In the genomic region with DNA sequence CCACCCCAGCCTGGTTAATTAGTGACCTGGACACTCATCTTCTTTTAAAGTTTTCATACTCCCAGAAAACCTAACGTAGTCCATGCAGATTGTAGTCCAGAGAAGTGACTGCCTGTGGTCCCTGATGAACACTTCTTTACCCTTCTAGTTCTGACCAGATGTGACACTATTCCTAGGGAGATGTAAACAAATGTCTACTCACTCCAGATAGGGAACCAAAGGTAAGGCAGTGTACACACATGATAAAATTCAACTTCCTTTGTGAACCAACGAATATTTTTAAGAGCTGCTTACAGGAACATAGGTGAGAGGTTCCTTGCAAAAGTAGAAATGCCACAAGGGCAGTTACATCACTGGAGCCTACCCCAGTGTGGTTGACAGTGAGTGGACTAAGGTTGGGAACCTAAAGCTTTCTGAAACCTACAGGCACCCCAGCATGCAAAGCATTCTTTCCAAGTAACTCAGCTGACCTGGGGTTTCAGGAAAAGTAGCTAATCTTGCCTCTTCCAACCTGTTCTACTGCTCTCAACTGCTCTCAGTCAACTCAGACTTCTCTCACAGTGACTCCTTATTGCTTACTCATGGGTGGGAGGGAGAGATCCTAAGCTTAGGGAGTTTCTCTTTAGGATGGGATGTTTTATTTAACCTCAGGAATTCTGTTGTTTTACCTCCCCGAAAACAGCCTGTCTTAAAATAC, we compare ENCODE assay signal across 28 mouse cellular contexts. TPM values are rescaled to one million over a fixed set of nuclear protein-coding genes. Genes with fewer than 3 reads are reported as not detected.
"Had no signal": no experiment of that assay in that cellular context is flagged by ENCODE, and none has a peak within 500 bp of the region (broad histone marks: within the 10 kb centered on the region; RNA-seq: fewer than 3 reads in every experiment).

No protein-coding gene starts in this region.

- H3K4me3 ChIP-seq: layer of hippocampus, adult 2 months; limb, embryonic 10.5 days; limb, embryonic 13.5 days; liver, embryonic 15.5 days; neural tube, embryonic 12.5 days; neural tube, embryonic 15.5 days had no signal

- H3K4me1 ChIP-seq: limb, embryonic 10.5 days; limb, embryonic 13.5 days; liver, embryonic 15.5 days; neural tube, embryonic 12.5 days; neural tube, embryonic 15.5 days had no signal

- ATAC-seq: intestine, postnatal 0 days had no signal

- H3K36me3 ChIP-seq: limb, embryonic 10.5 days; limb, embryonic 13.5 days; liver, embryonic 15.5 days; neural tube, embryonic 12.5 days; neural tube, embryonic 15.5 days had no signal

- H3K27me3 ChIP-seq: limb, embryonic 13.5 days; liver, embryonic 15.5 days; neural tube, embryonic 12.5 days; neural tube, embryonic 15.5 days had no signal

- H3K27ac ChIP-seq: kidney, postnatal 0 days; layer of hippocampus, adult 2 months; limb, embryonic 10.5 days; limb, embryonic 13.5 days; liver, embryonic 15.5 days; neural tube, embryonic 12.5 days; neural tube, embryonic 15.5 days had no signal

- H3K9me3 ChIP-seq: limb, embryonic 10.5 days; limb, embryonic 13.5 days; liver, embryonic 15.5 days; neural tube, embryonic 12.5 days; neural tube, embryonic 15.5 days had no signal

- DNase-seq: kidney, adult 2 months; kidney, postnatal 25 days; layer of hippocampus, adult 9-11 months; liver; lung, adult 2 months; midbrain, embryonic 14.5 days; right cerebral cortex, adult 18-20 months; right cerebral cortex, postnatal 25 days; spleen, adult 18-20 months; thymus, postnatal 25 days had no signal

- H3K4me2 ChIP-seq: limb, embryonic 13.5 days; liver, embryonic 15.5 days; midbrain, embryonic 11.5 days; neural tube, embryonic 12.5 days; neural tube, embryonic 15.5 days had no signal

- H3K9ac ChIP-seq: limb, embryonic 13.5 days; liver, embryonic 15.5 days; neural tube, embryonic 12.5 days; neural tube, embryonic 15.5 days had no signal

RNA-seq across cellular contexts. Expression of gene Aadac, which starts 27.9 kb away (rescaled TPM):
- total RNA-seq: layer of hippocampus, adult 2 months; layer of hippocampus, postnatal 25 days; left cerebral cortex, adult 18-20 months; left cerebral cortex, postnatal 25 days; megakaryocyte-erythroid progenitor cell, adult 5-6 weeks had no signal
- polyA plus RNA-seq: limb, embryonic 10.5 days; limb, embryonic 13.5 days; midbrain, embryonic 11.5 days; midbrain, embryonic 14.5 days had no signal

RNA-seq across cellular contexts. Expression of gene Sucnr1, which starts 28.3 kb away (rescaled TPM):
- total RNA-seq: layer of hippocampus, adult 2 months; layer of hippocampus, postnatal 25 days; left cerebral cortex, adult 18-20 months; left cerebral cortex, postnatal 25 days; megakaryocyte-erythroid progenitor cell, adult 5-6 weeks had no signal
- polyA plus RNA-seq: limb, embryonic 10.5 days; lung, embryonic 16.5 days; midbrain, embryonic 14.5 days; neural tube, embryonic 12.5 days; neural tube, embryonic 15.5 days had no signal

RNA-seq across cellular contexts. Expression of gene Aadacl2, which starts 46.8 kb away (rescaled TPM):
- total RNA-seq: layer of hippocampus, adult 2 months; layer of hippocampus, postnatal 25 days; left cerebral cortex, adult 18-20 months; left cerebral cortex, postnatal 25 days; megakaryocyte-erythroid progenitor cell, adult 5-6 weeks had no signal
- polyA plus RNA-seq: intestine, embryonic 14.5 days; intestine, postnatal 0 days; kidney, adult 2 months; kidney, embryonic 14.5 days; kidney, postnatal 0 days; large intestine, adult 2 months; limb, embryonic 10.5 days; limb, embryonic 13.5 days; liver, embryonic 15.5 days; lung, embryonic 16.5 days; midbrain, embryonic 11.5 days; midbrain, embryonic 14.5 days; neural tube, embryonic 12.5 days; neural tube, embryonic 15.5 days; thymus, postnatal 0 days had no signal
